Mouse (Mus musculus) G1E (cell line): ENCODE data around the gene Zfp106.

Experiments used
- CTCF ChIP-seq: IDR thresholded peaks from 2 replicates; pipeline ENCODE4 v1.5.1; 2012; ENCODE audit warnings: low read depth, low read length, inconsistent platforms, mixed read lengths
- GATA1 ChIP-seq: IDR thresholded peaks from 2 replicates; pipeline ENCODE4 v1.6.1; 2012; ENCODE audit warnings: borderline replicate concordance, low read length, inconsistent platforms, mixed read lengths
- GATA2 ChIP-seq: IDR thresholded peaks from 2 replicates; pipeline ENCODE4 v1.6.1; 2012; ENCODE audit warnings: low read depth, low read length, inconsistent platforms, borderline replicate concordance
- POLR2AphosphoS5 ChIP-seq: IDR thresholded peaks from 2 replicates; pipeline ENCODE4 v1.6.1; 2012; ENCODE audit warnings: low read depth, low read length, inconsistent platforms; ENCODE audit not compliant: insufficient replicate concordance
- TAL1 ChIP-seq: conservative IDR thresholded peaks from 2 replicates; pipeline ENCODE4 v1.6.1; 2012; ENCODE audit warnings: low read depth, low read length, inconsistent platforms, mixed read lengths

GRCm38 (mm10) chr2:120544732-120545131, 18.9 kb downstream of the Zfp106 start:
- TF ChIP-seq GATA1 (no peak), CTCF (no peak), TAL1 (no peak), GATA2 (no peak), POLR2AphosphoS5 (no peak)
